Mouse (Mus musculus) megakaryocyte, embryonic 14.5 days (primary cell): ENCODE measurements around the gene 3300002I08Rik. TPM values are rescaled to one million over a fixed set of nuclear protein-coding genes. Genes with fewer than 3 reads are reported as not detected.

Experiments used
- H3K27me3 ChIP-seq: replicated peaks from 2 replicates; pipeline ENCODE3; 2012; ENCODE audit warnings: inconsistent platforms
- H3K36me3 ChIP-seq: replicated peaks from 2 replicates; pipeline ENCODE3; 2012; ENCODE audit warnings: low read length, inconsistent platforms, mixed read lengths
- H3K4me1 ChIP-seq: 2 replicates; pipeline ENCODE4 v1.6.1; 2012; ENCODE audit warnings: inconsistent platforms
- H3K4me3 ChIP-seq: replicated peaks from 2 replicates; pipeline ENCODE3; 2012; ENCODE audit warnings: moderate library complexity, mild to moderate bottlenecking, inconsistent platforms
- H3K9me3 ChIP-seq: 2 replicates; pipeline ENCODE4 v1.6.1; 2012; ENCODE audit warnings: inconsistent platforms
- FLI1 ChIP-seq: IDR thresholded peaks from 2 replicates; pipeline ENCODE4 v1.6.1; 2012; ENCODE audit warnings: low read length, inconsistent platforms, mixed read lengths
- GATA1 ChIP-seq: IDR thresholded peaks from 3 replicates; pipeline ENCODE4 v1.6.1; 2012; ENCODE audit warnings: mixed read lengths, low read length, inconsistent platforms, borderline replicate concordance
- polyA plus RNA-seq: library from polyadenylated mRNA; stranded (reverse); fragments of >175 nt; gene quantifications from 2 replicates; pipeline ENCODE4 v1.2.3, GENCODE M21; 2012; ENCODE audit warnings: low replicate concordance; ENCODE audit not compliant: insufficient read depth

3300002I08Rik gene
- polyA plus RNA-seq, 1 experiment = not detected

DNA sequence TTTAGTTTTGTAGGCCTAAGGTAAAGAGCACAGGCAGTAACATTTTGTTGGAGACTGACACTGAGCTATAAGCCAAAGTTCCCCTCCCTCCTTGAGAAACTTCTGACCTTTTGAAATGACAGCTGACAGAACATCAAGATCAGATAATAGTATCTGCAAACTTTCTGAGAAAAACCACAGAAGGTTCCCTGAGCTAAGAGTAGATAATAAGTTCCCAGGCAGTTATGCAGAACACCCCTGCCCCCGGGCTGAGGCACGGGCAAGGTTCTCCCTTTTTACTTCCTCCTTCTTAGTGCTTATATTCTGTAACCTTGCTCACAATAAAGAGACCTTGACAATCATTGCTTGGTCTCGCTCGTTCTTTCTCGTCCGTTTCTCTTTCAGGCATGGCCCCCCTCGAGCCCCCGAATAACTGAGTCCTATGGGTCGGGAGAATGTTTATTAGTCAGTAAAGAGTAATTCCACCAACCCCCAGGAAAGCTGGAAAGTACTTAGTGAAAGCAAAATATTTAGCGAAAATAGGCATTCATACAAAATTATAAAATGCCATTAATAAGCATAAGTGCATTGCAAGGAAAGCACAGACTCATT is 55.3 kb downstream of the 3300002I08Rik start:
- H3K4me1 ChIP-seq = peaks cover 5% of the 10 kb centered on the region
- TF ChIP-seq FLI1 (no peak), GATA1 (no peak)
- no peaks in the 10 kb centered on the region for H3K9me3 ChIP-seq
- no peaks in the 10 kb centered on the region for H3K27me3 ChIP-seq
- H3K4me3 ChIP-seq = no peak overlapping the region
- H3K36me3 ChIP-seq = no peaks in the 10 kb centered on the region

DNA sequence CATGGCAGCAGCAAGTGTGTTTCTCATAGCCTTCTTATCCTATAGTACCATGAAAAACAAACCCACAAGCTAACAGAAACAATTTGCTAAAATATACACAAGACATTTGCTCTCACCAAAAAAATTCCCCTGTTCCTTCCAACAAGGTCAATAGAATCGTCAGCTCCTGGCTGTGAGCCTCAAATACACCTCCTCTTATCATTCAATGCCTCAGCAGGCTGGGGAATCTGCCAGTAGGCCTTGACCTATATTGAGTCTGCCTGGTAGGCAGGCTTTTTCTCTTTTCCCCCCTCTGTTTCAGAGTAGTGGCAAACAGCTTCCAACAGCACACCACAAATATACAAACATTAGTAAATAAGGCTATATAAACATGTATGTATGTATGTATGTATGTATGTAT is 63.5 kb downstream of the 3300002I08Rik start:
- H3K27me3 ChIP-seq = no peaks in the 10 kb centered on the region
- H3K9me3 ChIP-seq = no peaks in the 10 kb centered on the region
- H3K4me3 ChIP-seq = no peak overlapping the region
- no peaks in the 10 kb centered on the region for H3K4me1 ChIP-seq
- TF ChIP-seq FLI1 = no peak
- H3K36me3 ChIP-seq = no peaks in the 10 kb centered on the region

DNA sequence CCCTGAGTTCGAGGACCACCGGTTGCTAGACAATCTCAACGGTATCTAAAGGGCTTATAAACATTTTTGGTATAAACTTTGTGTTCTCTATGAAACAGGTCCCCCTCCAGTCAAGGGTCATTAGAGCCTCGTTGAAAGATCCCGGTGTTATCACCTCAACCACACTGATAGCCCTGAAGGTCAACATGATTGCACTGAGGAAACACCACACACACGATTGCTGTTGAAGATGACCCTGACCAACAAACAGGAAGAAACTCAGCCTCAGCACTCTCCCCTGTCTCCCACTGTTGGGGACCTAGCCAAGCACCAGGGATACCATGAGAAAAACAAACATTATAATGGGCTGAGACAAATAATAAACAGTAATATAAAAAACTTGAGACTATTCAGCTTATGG is 68.9 kb downstream of the 3300002I08Rik start:
- no peaks in the 10 kb centered on the region for H3K36me3 ChIP-seq
- no peaks in the 10 kb centered on the region for H3K4me1 ChIP-seq
- no peak for TF ChIP-seq GATA1
- no peak for TF ChIP-seq FLI1
- H3K27me3 ChIP-seq = no peaks in the 10 kb centered on the region
- H3K4me3 ChIP-seq = no peak overlapping the region
- peaks cover 8% of the 10 kb centered on the region; the same call in 1 of the 2 replicates for H3K9me3 ChIP-seq

Other genes with a start within 250 kb of the 3300002I08Rik start
- gene Zfp120, start 226.1 kb downstream of the 3300002I08Rik start, polyA plus RNA-seq = 0.32 and 5.5 TPM in 2 replicates
- not detected in 2 replicates for gene Gm10770, start 183.1 kb downstream of the 3300002I08Rik start, polyA plus RNA-seq
- not detected in 2 replicates for gene Gm14139, start 181.0 kb downstream of the 3300002I08Rik start, polyA plus RNA-seq
- gene Zfp937, start 144.7 kb downstream of the 3300002I08Rik start, polyA plus RNA-seq = not detected in 2 replicates
- not detected in 2 replicates for gene Gm21994, start 107.2 kb downstream of the 3300002I08Rik start, polyA plus RNA-seq
- gene Gm14124, start 105.2 kb downstream of the 3300002I08Rik start, polyA plus RNA-seq = not detected in 2 replicates
- gene Gm10130, start 39.1 kb downstream of the 3300002I08Rik start, polyA plus RNA-seq = not detected in 2 replicates
- gene Zfp442, start 88.7 kb upstream of the 3300002I08Rik start, polyA plus RNA-seq = 0.09 TPM in 1 of 2 replicates, not detected in the other
- gene Zfp345, start 122.3 kb upstream of the 3300002I08Rik start, polyA plus RNA-seq = not detected in 2 replicates
- gene Cst7, start 207.7 kb upstream of the 3300002I08Rik start, polyA plus RNA-seq = 4.4 and 13.6 TPM in 2 replicates
- 29.0 and 66.7 TPM in 2 replicates for gene Apmap, start 245.8 kb upstream of the 3300002I08Rik start, polyA plus RNA-seq